Mouse (Mus musculus) forebrain, embryonic 14.5 days (tissue): ENCODE data around the gene Mcm2. TPM values are rescaled to one million over a fixed set of nuclear protein-coding genes. Genes with fewer than 3 reads are reported as not detected.

Experiments
- ATAC-seq: fragments of 200-750 bp; cut with Nextera tagmentation; 2 replicates; pipeline ENCODE4 v1.8.0; 2017; ENCODE audit warnings: mild to moderate bottlenecking, moderate library complexity
- DNase-seq: peaks from one replicate; pipeline ENCODE4 v3.0.0-alpha.2; 2015; ENCODE audit warnings: low spot score
- H3K27ac ChIP-seq: fragments of 300-500 bp; sonication (generic); 2 replicates; pipeline ENCODE4 v1.5.1; 2014; ENCODE audit warnings: low read depth, mild to moderate bottlenecking, control low read depth, low read length, moderate library complexity
- H3K27me3 ChIP-seq: fragments of 300-500 bp; sonication (generic); replicated peaks from 2 replicates; pipeline ENCODE4 v1.6.1; 2014; ENCODE audit warnings: low read length, control low read depth, mixed read lengths; ENCODE audit not compliant: control insufficient read depth, insufficient read depth
- H3K36me3 ChIP-seq: fragments of 300-500 bp; sonication (generic); 2 replicates; pipeline ENCODE4 v1.6.1; 2014; ENCODE audit warnings: low read length, control low read depth; ENCODE audit not compliant: control insufficient read depth, insufficient read depth
- H3K4me1 ChIP-seq: fragments of 300-500 bp; sonication (generic); 2 replicates; pipeline ENCODE4 v1.6.1; 2014; ENCODE audit warnings: antibody characterized with exemption, low read length, control low read depth; ENCODE audit not compliant: control insufficient read depth, insufficient read depth
- H3K4me2 ChIP-seq: fragments of 300-500 bp; sonication (generic); 2 replicates; pipeline ENCODE4 v1.6.1; 2014; ENCODE audit warnings: mild to moderate bottlenecking, control low read depth, low read length
- H3K4me3 ChIP-seq: fragments of 300-500 bp; sonication (generic); 2 replicates; pipeline ENCODE4 v1.5.1; 2014; ENCODE audit warnings: low read depth, low read length, control low read depth
- H3K9ac ChIP-seq: fragments of 300-500 bp; sonication (generic); 2 replicates; pipeline ENCODE4 v1.6.1; 2014; ENCODE audit warnings: mild to moderate bottlenecking, low read length, control low read depth, moderate library complexity
- H3K9me3 ChIP-seq: fragments of 300-500 bp; sonication (generic); replicated peaks from 2 replicates; pipeline ENCODE4 v1.6.1; 2016; ENCODE audit warnings: low read length, control low read depth, mixed read lengths; ENCODE audit not compliant: control insufficient read depth
- WGBS: fragments of 180-500 bp; shearing (Covaris S2); extraction: QIAGEN DNeasy Blood & Tissue Kit; methylation state at CpG from one replicate; pipeline ENCODE4 v1.1.7; 2014; 5-methylcytosine and 5-hydroxymethylcytosine counted together
- polyA plus RNA-seq: library from polyadenylated mRNA; unstranded; fragments of >200 nt; fragmentation: Nextera tagmentation; extraction: Ambion mirVana; gene quantifications from 2 replicates; pipeline ENCODE4 v1.2.1, GENCODE M21; 2014

The Mcm2 gene
- polyA plus RNA-seq, 1 experiment from 2014 or later: 82.8 TPM

- Histone ChIP-seq H3K4me3 (no peak overlapping the region), H3K36me3 (0 out of 2 replicates have a peak, but pooled peaks cover 6% of the 10 kb centered on the region), H3K4me1 (no peaks in the 10 kb centered on the region), H3K27me3 (no peaks in the 10 kb centered on the region), H3K9me3 (no peaks in the 10 kb centered on the region), H3K4me2 (no peak overlapping the region), H3K9ac (no peak overlapping the region), H3K27ac (no peak overlapping the region)
- DNase-seq (peak; percentile 52), ATAC-seq (no peak; the same call in 1 of the 2 replicates)
- WGBS: 67% methylated on average over 1 of the region's 1 CpGs
Observed at GRCm38 (mm10) chr6:88916153-88916552, 17.6 kb upstream of the Mcm2 start.

GRCm38 (mm10) chr6:88915510-88915909 is 16.9 kb upstream of the Mcm2 start:
- Histone ChIP-seq H3K27me3 (no peaks in the 10 kb centered on the region), H3K4me2 (no peak overlapping the region), H3K27ac (no peak overlapping the region), H3K4me3 (no peak overlapping the region), H3K9ac (no peak overlapping the region), H3K36me3 (peaks cover 11% of the 10 kb centered on the region; the same call in 1 of the 2 replicates), H3K9me3 (no peaks in the 10 kb centered on the region), H3K4me1 (no peaks in the 10 kb centered on the region)
- DNase-seq (no peak), ATAC-seq (no peak)
- WGBS: 84% methylated on average over 4 of the region's 4 CpGs

- Histone ChIP-seq H3K9me3 (no peaks in the 10 kb centered on the region), H3K27me3 (no peaks in the 10 kb centered on the region), H3K27ac (no peak overlapping the region), H3K9ac (no peak overlapping the region), H3K4me3 (no peak overlapping the region), H3K36me3 (peaks cover 18% of the 10 kb centered on the region; the same call in 1 of the 2 replicates), H3K4me1 (no peaks in the 10 kb centered on the region), H3K4me2 (no peak overlapping the region)
- ATAC-seq (no peak), DNase-seq (no peak)
- 82% methylated on average over 5 of the region's 5 CpGs for WGBS
Observed at GRCm38 (mm10) chr6:88914799-88915198, 16.2 kb upstream of the Mcm2 start.

GRCm38 (mm10) chr6:88913440-88913839 is 14.9 kb upstream of the Mcm2 start:
- Histone ChIP-seq H3K27me3 (no peaks in the 10 kb centered on the region), H3K36me3 (peaks cover 22% of the 10 kb centered on the region), H3K4me1 (no peaks in the 10 kb centered on the region), H3K4me3 (no peak overlapping the region), H3K9ac (no peak overlapping the region), H3K9me3 (no peaks in the 10 kb centered on the region), H3K27ac (no peak overlapping the region), H3K4me2 (no peak overlapping the region)
- DNase-seq: no peak
- ATAC-seq: no peak; the same call in 1 of the 2 replicates

GRCm38 (mm10) chr6:88913022-88913421 is 14.4 kb upstream of the Mcm2 start:
- WGBS: 85% methylated on average over 4 of the region's 4 CpGs
- no peak for ATAC-seq
- H3K4me1 ChIP-seq: no peaks in the 10 kb centered on the region

GRCm38 (mm10) chr6:88909151-88909550 is 10.6 kb upstream of the Mcm2 start:
- no peaks in the 10 kb centered on the region for H3K27me3 ChIP-seq
- H3K4me3 ChIP-seq: no peak overlapping the region
- ATAC-seq (no peak), DNase-seq (no peak)
- no peaks in the 10 kb centered on the region for H3K4me1 ChIP-seq
- no peak overlapping the region for H3K4me2 ChIP-seq
- H3K27ac ChIP-seq: no peak overlapping the region
- WGBS: 93% methylated on average over 6 of the region's 6 CpGs
- H3K9me3 ChIP-seq: no peaks in the 10 kb centered on the region
- H3K36me3 ChIP-seq: peaks cover 22% of the 10 kb centered on the region
- no peak overlapping the region for H3K9ac ChIP-seq

More at GRCm38 (mm10) chr6:88913022-88913421, 14.4 kb upstream of the Mcm2 start:
- Histone ChIP-seq H3K9me3 (no peaks in the 10 kb centered on the region), H3K4me2 (no peak overlapping the region), H3K27me3 (no peaks in the 10 kb centered on the region), H3K27ac (no peak overlapping the region), H3K9ac (no peak overlapping the region), H3K36me3 (peaks cover 22% of the 10 kb centered on the region), H3K4me3 (no peak overlapping the region)
- DNase-seq: no peak

GRCm38 (mm10) chr6:88906369-88907108 is 8.0 kb upstream of the Mcm2 start:
- Histone ChIP-seq H3K9ac (no peak overlapping the region), H3K27me3 (no peaks in the 10 kb centered on the region), H3K36me3 (peaks cover 16% of the 10 kb centered on the region), H3K4me2 (no peak overlapping the region), H3K4me1 (peaks cover 14% of the 10 kb centered on the region), H3K4me3 (no peak overlapping the region), H3K9me3 (no peaks in the 10 kb centered on the region), H3K27ac (no peak overlapping the region)
- WGBS: 18% methylated on average over 16 of the region's 16 CpGs
- peak; percentile 15 for ATAC-seq
- DNase-seq: peak; percentile 81

GRCm38 (mm10) chr6:88905042-88905441 is 6.5 kb upstream of the Mcm2 start:
- Histone ChIP-seq H3K4me1 (peaks cover 18% of the 10 kb centered on the region), H3K27ac (no peak overlapping the region), H3K36me3 (peaks cover 7% of the 10 kb centered on the region), H3K4me3 (no peak overlapping the region), H3K4me2 (no peak overlapping the region), H3K9ac (no peak overlapping the region), H3K9me3 (no peaks in the 10 kb centered on the region), H3K27me3 (no peaks in the 10 kb centered on the region)
- WGBS: 81% methylated on average over 7 of the region's 7 CpGs
- no peak for DNase-seq
- no peak for ATAC-seq

GRCm38 (mm10) chr6:88904456-88904974 is 5.9 kb upstream of the Mcm2 start:
- peaks cover 18% of the 10 kb centered on the region for H3K4me1 ChIP-seq
- H3K9me3 ChIP-seq: no peaks in the 10 kb centered on the region
- DNase-seq (no peak), ATAC-seq (no peak)
- no peak overlapping the region for H3K4me3 ChIP-seq
- H3K27ac ChIP-seq: no peak overlapping the region
- peaks cover 2% of the 10 kb centered on the region; the same call in 1 of the 2 replicates for H3K36me3 ChIP-seq
- H3K4me2 ChIP-seq: no peak overlapping the region
- 85% methylated on average over 4 of the region's 4 CpGs for WGBS
- no peaks in the 10 kb centered on the region for H3K27me3 ChIP-seq
- H3K9ac ChIP-seq: no peak overlapping the region
